Mouse (Mus musculus) limb, embryonic 11.5 days (tissue): ENCODE measurements at regions not wholly inside any gene's neighbourhood (a gene's known extent, or its start where the extent isn't known, plus 50 kb on each side); places are given as distances from the start of the nearest gene placed in this dataset.
A peak's percentile ranks its signal among the peaks of the same experiment; 100 is the strongest.

Experiments
- ATAC-seq: fragments of 200-750 bp; cut with Nextera tagmentation; 2 replicates; pipeline ENCODE4 v1.8.0; 2017; ENCODE audit warnings: low read depth; ENCODE audit not compliant: insufficient number of reproducible peaks, low FRiP score, low TSS enrichment
- DNase-seq: peaks from one replicate; pipeline ENCODE4 v3.0.0-alpha.2; 2015; ENCODE audit warnings: low spot score
- H3K27ac ChIP-seq: fragments of 300-500 bp; sonication (generic); replicated peaks from 2 replicates; pipeline ENCODE4 v1.5.1; 2014; ENCODE audit warnings: low read depth, mild to moderate bottlenecking, low read length
- H3K27me3 ChIP-seq: fragments of 300-500 bp; sonication (generic); 2 replicates; pipeline ENCODE4 v1.6.1; 2014; ENCODE audit warnings: mild to moderate bottlenecking, low read length, mixed read lengths; ENCODE audit not compliant: control insufficient read depth, insufficient read depth
- H3K36me3 ChIP-seq: fragments of 300-500 bp; sonication (generic); 2 replicates; pipeline ENCODE4 v1.6.1; 2014; ENCODE audit warnings: mild to moderate bottlenecking, low read length, moderate library complexity, mixed read lengths; ENCODE audit not compliant: control insufficient read depth, insufficient read depth
- H3K4me1 ChIP-seq: fragments of 300-500 bp; sonication (generic); 2 replicates; pipeline ENCODE4 v1.6.1; 2014; ENCODE audit warnings: low read length, mixed read lengths; ENCODE audit not compliant: control insufficient read depth, insufficient read depth
- H3K4me2 ChIP-seq: fragments of 300-500 bp; sonication (generic); 2 replicates; pipeline ENCODE4 v1.6.1; 2014; ENCODE audit warnings: low read depth, mild to moderate bottlenecking, moderate library complexity; ENCODE audit not compliant: severe bottlenecking
- H3K4me3 ChIP-seq: fragments of 300-500 bp; sonication (generic); 2 replicates; pipeline ENCODE4 v1.5.1; 2014; ENCODE audit warnings: low read depth, low read length
- H3K9ac ChIP-seq: fragments of 300-500 bp; sonication (generic); 2 replicates; pipeline ENCODE4 v1.6.1; 2014; ENCODE audit warnings: mild to moderate bottlenecking, low read length
- H3K9me3 ChIP-seq: fragments of 300-500 bp; sonication (generic); 2 replicates; pipeline ENCODE4 v1.6.1; 2016; ENCODE audit warnings: low read length; ENCODE audit not compliant: control insufficient read depth
- WGBS: fragments of 180-500 bp; shearing (Covaris S2); extraction: QIAGEN DNeasy Blood & Tissue Kit; methylation state at CpG from one replicate; pipeline ENCODE4 v1.1.7; 2014; 5-methylcytosine and 5-hydroxymethylcytosine counted together

DNA sequence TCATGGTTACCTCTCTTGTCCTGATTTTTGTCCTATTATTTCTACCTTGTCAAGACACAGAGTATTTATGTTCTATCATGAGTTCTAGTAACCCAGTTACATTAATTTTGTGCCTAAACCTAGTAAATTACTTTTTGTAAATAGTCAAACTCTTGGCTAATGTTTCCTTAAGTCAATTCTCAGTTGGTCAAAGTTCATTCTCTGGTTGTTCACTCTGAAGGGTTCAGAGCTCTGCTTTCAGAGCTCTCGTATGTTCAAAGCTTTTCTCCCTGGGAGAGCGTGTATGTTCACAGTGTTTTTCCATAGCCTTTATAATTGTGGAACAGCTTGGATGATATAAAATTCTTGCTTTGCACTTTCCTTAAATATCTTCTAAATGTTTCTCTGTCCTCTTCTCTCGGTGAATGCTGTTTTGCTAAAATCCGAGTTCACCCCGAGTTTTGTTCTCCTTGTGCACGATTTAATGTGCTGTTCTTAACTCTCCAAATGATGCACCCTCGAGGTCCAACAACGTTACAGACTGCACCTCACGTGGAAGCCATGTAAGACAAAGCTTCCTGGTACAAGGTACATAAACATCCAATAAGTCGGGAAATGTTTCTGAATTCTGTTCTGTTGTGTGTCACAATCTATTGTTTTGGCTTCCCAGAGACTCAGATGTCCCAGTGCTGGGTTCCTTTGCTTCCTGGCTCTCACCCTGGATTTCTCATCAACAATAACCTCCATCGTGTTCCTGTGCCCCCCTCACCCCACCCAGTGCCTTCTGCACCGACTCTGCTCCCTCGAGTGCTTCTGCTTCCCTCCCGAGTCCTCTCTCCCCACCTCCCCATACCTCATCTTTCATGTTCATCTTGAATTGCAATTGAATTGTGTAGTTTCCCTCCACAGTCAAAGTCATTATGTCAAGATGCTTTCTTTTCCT lies 90.3 kb upstream of the Npas2 start:
- DNase-seq (no peak), ATAC-seq (no peak)
- Histone ChIP-seq H3K4me1 (peaks cover 3% of the 10 kb centered on the region; the same call in 1 of the 2 replicates), H3K4me3 (no peak overlapping the region), H3K4me2 (no peak overlapping the region), H3K9ac (no peak overlapping the region), H3K36me3 (no peaks in the 10 kb centered on the region), H3K27ac (no peak overlapping the region), H3K9me3 (no peaks in the 10 kb centered on the region), H3K27me3 (no peaks in the 10 kb centered on the region)
- 83% methylated on average over 14 of the region's 14 CpGs for WGBS

DNA sequence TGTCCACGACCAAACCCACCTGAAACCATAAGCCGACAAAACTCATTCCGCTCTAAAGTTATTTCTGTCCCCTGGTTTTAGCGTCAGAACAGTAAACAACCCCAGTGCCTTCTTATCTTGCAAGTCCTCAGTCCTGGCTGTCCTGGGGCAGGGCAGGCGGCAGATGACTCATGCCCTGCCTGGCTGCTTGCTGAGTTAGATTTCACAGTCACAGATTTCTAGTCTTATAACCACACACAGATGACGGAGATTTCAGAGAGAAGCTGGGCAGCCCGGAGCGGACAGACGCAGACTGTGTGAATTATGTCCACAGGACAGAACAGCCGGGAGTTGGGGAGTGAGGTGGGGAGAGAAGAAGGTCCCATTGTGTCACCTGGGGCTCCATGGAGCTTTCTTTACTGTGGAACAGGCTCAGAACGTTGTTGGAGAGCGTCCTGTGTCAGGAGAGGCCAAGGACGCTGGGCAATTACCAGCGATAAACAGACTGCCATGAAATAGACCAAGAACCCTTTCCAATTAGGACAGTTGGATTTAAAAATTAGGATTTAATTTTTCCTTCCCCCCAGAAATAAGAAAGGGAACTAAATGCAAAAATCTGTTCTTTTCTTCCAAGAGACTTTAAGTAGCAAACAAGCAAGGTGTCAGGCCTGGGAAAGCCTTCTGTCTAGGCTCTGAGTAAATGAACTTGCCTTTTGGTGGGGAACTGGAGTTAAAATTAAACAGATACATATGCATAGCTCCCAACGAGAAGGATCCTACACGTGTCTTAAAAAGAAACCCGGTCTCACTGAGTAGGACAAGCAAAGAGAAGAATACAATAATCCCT lies 87.8 kb upstream of the Npas2 start:
- DNase-seq (no peak), ATAC-seq (no peak)
- peaks cover 3% of the 10 kb centered on the region; the same call in 1 of the 2 replicates for H3K4me1 ChIP-seq
- H3K27me3 ChIP-seq: no peaks in the 10 kb centered on the region
- no peaks in the 10 kb centered on the region for H3K36me3 ChIP-seq
- H3K9me3 ChIP-seq: no peaks in the 10 kb centered on the region
- no peak overlapping the region for H3K27ac ChIP-seq
- no peak overlapping the region for H3K4me2 ChIP-seq
- WGBS: 50% methylated on average over 17 of the region's 17 CpGs
- H3K4me3 ChIP-seq: no peak overlapping the region
- no peak overlapping the region for H3K9ac ChIP-seq

DNA sequence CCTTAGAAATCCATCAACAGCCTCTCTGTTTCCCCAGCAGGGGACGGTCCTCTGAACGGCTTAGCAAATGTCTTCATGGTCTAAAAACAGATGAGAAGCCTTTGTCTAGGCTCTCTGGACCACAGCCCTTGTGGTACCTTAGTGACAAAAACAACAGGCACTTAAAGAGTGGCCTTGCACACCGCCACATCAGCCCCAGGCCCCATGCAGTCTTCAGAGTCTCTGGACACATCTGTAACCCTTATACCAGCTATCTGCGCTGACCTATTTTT lies 87.2 kb upstream of the Npas2 start:
- no peaks in the 10 kb centered on the region for H3K36me3 ChIP-seq
- H3K9ac ChIP-seq: no peak overlapping the region
- H3K4me2 ChIP-seq: no peak overlapping the region
- WGBS: 70% methylated on average over 4 of the region's 4 CpGs
- H3K27me3 ChIP-seq: no peaks in the 10 kb centered on the region
- ATAC-seq: no peak
- H3K4me3 ChIP-seq: no peak overlapping the region
- H3K27ac ChIP-seq: no peak overlapping the region
- H3K9me3 ChIP-seq: no peaks in the 10 kb centered on the region
- DNase-seq: peak; percentile 21
- peaks cover 3% of the 10 kb centered on the region; the same call in 1 of the 2 replicates for H3K4me1 ChIP-seq

DNA sequence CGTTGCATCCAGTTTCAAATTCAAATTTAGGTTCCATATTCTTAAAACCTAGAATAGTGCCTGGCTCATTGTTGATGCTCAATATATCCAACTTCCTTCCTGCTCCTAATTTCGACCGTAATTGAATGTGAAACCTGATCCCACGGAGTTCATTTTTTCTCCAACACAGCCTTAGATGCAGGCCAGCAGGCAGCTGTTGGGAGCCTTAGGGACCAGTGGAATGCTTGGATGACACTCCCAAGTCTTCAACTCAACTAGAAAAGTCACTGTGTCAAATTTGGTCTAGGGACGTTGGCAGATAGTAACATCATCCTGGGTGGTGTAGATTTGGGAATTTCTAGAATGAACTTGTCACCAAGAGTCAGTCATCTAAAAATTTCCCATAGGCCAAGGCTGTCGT lies 86.9 kb upstream of the Npas2 start:
- no peak overlapping the region for H3K27ac ChIP-seq
- WGBS: 49% methylated on average over 6 of the region's 6 CpGs
- H3K9me3 ChIP-seq: no peaks in the 10 kb centered on the region
- no peak overlapping the region for H3K4me2 ChIP-seq
- H3K36me3 ChIP-seq: no peaks in the 10 kb centered on the region
- no peak for ATAC-seq
- no peak overlapping the region for H3K4me3 ChIP-seq
- DNase-seq: no peak
- no peak overlapping the region for H3K9ac ChIP-seq
- H3K4me1 ChIP-seq: peaks cover 3% of the 10 kb centered on the region; the same call in 1 of the 2 replicates
- H3K27me3 ChIP-seq: no peaks in the 10 kb centered on the region

DNA sequence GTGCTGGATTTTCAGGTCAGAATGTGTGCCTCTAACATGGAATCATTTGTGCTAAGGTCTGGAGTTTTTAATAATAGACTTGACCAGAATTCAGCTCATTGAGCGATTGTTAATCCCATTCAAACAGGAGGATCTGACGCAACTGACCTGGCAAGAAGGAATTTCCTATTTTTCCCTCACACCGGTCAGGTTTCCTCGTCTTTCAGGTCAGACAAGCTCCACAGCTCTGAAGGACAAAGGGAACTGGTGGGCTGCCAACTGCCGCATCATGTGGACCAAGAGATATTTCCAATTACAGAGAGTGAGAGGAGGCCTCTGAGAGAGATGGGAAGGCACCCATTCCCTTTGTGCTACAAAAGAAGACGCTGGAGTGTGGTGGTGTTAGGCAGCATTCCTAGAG lies 77.2 kb upstream of the Npas2 start:
- no peak overlapping the region for H3K4me3 ChIP-seq
- DNase-seq (no peak), ATAC-seq (no peak)
- WGBS: 86% methylated on average over 6 of the region's 6 CpGs
- H3K27ac ChIP-seq: no peak overlapping the region
- no peaks in the 10 kb centered on the region for H3K36me3 ChIP-seq
- no peaks in the 10 kb centered on the region for H3K4me1 ChIP-seq
- H3K9me3 ChIP-seq: no peaks in the 10 kb centered on the region
- H3K9ac ChIP-seq: no peak overlapping the region
- no peak overlapping the region for H3K4me2 ChIP-seq
- no peaks in the 10 kb centered on the region for H3K27me3 ChIP-seq

DNA sequence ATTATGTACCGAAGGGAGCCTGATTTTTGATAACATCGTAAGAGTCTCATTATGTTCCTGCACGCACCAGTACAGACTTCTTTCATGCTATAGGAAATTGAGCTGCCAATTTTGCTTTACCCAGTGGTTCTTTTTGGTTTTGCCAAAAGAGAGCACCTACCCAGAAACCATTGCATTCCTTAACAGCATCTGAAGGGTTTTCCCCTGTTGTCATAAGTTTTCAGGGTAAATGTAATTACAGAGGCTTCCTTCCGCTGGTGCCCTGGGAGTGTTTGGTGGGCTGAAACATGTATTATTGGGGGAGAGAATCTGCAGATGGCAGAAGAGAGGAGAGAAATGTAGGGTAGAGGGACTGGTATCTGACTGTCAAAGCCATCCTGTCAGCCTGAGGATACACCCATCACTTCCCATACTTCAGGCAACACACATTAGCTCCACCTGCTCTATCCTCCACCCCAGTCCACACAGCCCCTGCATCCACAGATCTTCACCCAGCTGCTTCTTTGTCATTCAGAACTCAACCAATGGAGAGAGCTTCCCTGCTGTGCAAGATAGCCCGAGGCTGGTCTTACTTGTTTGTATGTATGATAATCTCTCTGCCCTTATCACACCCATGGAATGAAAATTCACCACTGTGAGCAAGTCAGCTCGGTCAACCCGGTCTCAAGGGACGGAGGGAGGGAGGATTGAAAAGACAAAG lies 71.1 kb upstream of the Npas2 start:
- 69% methylated on average over 8 of the region's 8 CpGs for WGBS
- Histone ChIP-seq H3K27me3 (no peaks in the 10 kb centered on the region), H3K4me1 (no peaks in the 10 kb centered on the region), H3K4me2 (no peak overlapping the region), H3K36me3 (no peaks in the 10 kb centered on the region), H3K4me3 (no peak overlapping the region), H3K27ac (no peak overlapping the region), H3K9me3 (no peaks in the 10 kb centered on the region), H3K9ac (no peak overlapping the region)
- ATAC-seq (no peak), DNase-seq (no peak)

DNA sequence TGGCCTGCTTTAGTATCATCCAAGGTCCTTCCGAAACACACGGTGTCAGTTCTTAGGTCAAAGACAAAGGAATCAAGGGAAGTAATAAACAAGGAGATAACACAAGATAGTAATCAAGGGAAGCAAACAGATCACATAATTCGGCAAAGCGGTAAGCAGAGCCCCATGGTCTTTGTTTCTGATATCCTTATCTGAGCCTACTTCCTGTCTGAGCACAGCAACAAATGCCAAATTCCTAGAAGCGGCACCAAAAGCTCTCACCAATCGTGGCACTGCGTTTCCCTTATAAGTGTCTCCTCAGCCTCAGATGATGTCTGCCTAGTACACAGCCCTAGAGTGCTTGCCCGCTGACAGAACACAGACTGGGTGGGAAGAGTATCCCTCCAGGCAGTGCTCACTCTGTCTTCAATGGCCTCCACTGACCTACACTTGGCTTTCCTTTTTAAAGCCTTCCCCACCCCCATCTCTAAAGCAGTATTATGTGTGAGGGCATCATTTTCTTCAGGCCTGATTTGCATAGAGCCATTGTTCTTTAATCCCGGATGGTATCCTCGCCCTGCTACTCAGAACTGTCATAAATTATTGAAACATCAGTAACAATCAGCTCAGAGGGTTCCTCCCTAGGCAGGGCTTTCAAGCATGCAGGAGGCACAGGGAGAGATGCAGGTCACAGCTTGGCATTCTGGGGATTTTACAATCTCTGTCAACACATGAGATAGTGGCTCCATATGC lies 70.3 kb upstream of the Npas2 start:
- Histone ChIP-seq H3K9ac (no peak overlapping the region), H3K27ac (no peak overlapping the region), H3K36me3 (no peaks in the 10 kb centered on the region), H3K9me3 (no peaks in the 10 kb centered on the region), H3K4me1 (no peaks in the 10 kb centered on the region), H3K27me3 (no peaks in the 10 kb centered on the region), H3K4me3 (no peak overlapping the region), H3K4me2 (no peak overlapping the region)
- ATAC-seq (no peak), DNase-seq (no peak)
- WGBS: 73% methylated on average over 10 of the region's 10 CpGs

DNA sequence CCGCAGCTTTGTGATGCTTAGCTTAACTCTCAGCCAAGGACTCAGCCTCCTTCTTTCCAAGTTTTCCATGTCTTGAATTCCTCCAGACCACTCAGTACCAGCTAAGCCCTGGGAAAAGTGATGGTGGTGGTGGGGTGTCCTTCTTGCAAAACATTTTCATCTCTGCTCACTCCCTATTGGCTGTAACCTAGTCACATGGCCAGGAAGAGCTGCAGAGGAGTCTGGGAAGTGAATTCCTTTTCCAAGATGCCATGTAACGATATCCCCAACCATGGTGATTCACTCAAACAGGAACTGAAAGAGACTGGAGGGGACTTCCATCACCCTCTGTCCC lies 69.8 kb upstream of the Npas2 start:
- no peak overlapping the region for H3K4me3 ChIP-seq
- no peaks in the 10 kb centered on the region for H3K27me3 ChIP-seq
- H3K4me1 ChIP-seq: no peaks in the 10 kb centered on the region
- H3K4me2 ChIP-seq: no peak overlapping the region
- DNase-seq (no peak), ATAC-seq (no peak)
- 87% methylated on average over 2 of the region's 2 CpGs for WGBS
- no peaks in the 10 kb centered on the region for H3K36me3 ChIP-seq
- H3K9me3 ChIP-seq: no peaks in the 10 kb centered on the region
- no peak overlapping the region for H3K9ac ChIP-seq
- H3K27ac ChIP-seq: no peak overlapping the region
